Mouse (Mus musculus) limb, embryonic 14.5 days (tissue): ENCODE measurements around the gene Atp5g2. TPM values are rescaled to one million over a fixed set of nuclear protein-coding genes. Genes with fewer than 3 reads are reported as not detected.

ENCODE experiments used
- ATAC-seq: fragments of 200-750 bp; cut with Nextera tagmentation; 2 replicates; pipeline ENCODE4 v1.8.0; 2017; ENCODE audit warnings: low read depth, moderate number of reproducible peaks, moderate TSS enrichment; ENCODE audit not compliant: low FRiP score
- DNase-seq: peaks from one replicate; pipeline ENCODE4 v3.0.0-alpha.2; 2015; ENCODE audit warnings: low spot score
- H3K27ac ChIP-seq: fragments of 300-500 bp; sonication (generic); replicated peaks from 2 replicates; pipeline ENCODE4 v1.5.1; 2014; ENCODE audit warnings: low read depth, mild to moderate bottlenecking, low read length, moderate library complexity, mixed read lengths
- H3K27me3 ChIP-seq: fragments of 300-500 bp; sonication (generic); 2 replicates; pipeline ENCODE4 v1.6.1; 2014; ENCODE audit warnings: low read length, mixed read lengths; ENCODE audit not compliant: control insufficient read depth, insufficient read depth
- H3K36me3 ChIP-seq: fragments of 300-500 bp; sonication (generic); 2 replicates; pipeline ENCODE4 v1.6.1; 2014; ENCODE audit warnings: mild to moderate bottlenecking, low read length, moderate library complexity, mixed read lengths; ENCODE audit not compliant: control insufficient read depth, insufficient read depth
- H3K4me1 ChIP-seq: fragments of 300-500 bp; sonication (generic); 2 replicates; pipeline ENCODE4 v1.6.1; 2014; ENCODE audit warnings: antibody characterized with exemption, low read length, mixed read lengths; ENCODE audit not compliant: control insufficient read depth, insufficient read depth
- H3K4me2 ChIP-seq: fragments of 300-500 bp; sonication (generic); replicated peaks from 2 replicates; pipeline ENCODE4 v1.6.1; 2014; ENCODE audit warnings: low read depth, mild to moderate bottlenecking, low read length, moderate library complexity; ENCODE audit not compliant: severe bottlenecking
- H3K4me3 ChIP-seq: fragments of 300-500 bp; sonication (generic); replicated peaks from 2 replicates; pipeline ENCODE4 v1.5.1; 2014; ENCODE audit warnings: low read length
- H3K9ac ChIP-seq: fragments of 300-500 bp; sonication (generic); 2 replicates; pipeline ENCODE4 v1.6.1; 2014; ENCODE audit warnings: mild to moderate bottlenecking, low read depth, low read length, moderate library complexity; ENCODE audit not compliant: severe bottlenecking
- H3K9me3 ChIP-seq: fragments of 300-500 bp; sonication (generic); 2 replicates; pipeline ENCODE4 v1.6.1; 2016; ENCODE audit warnings: low read length; ENCODE audit not compliant: control insufficient read depth
- POLR2A ChIP-seq: fragments of 200-500 bp; IDR thresholded peaks from 2 replicates; pipeline ENCODE4 v1.8.0; 2012; ENCODE audit warnings: inconsistent platforms, mild to moderate bottlenecking, moderate library complexity, borderline replicate concordance; ENCODE audit not compliant: insufficient read depth, insufficient read length; ENCODE audit errors: extremely low read depth
- WGBS: fragments of 180-500 bp; shearing (Covaris S2); extraction: QIAGEN DNeasy Blood & Tissue Kit; methylation state at CpG from one replicate; pipeline ENCODE4 v1.1.7; 2014; 5-methylcytosine and 5-hydroxymethylcytosine counted together
- polyA plus RNA-seq, 2 experiments: library from polyadenylated mRNA; depleted of rRNA in 1 of 2; stranded (reverse) in 1 of 2; unstranded in 1 of 2; fragments of >200 nt; fragmentation: Nextera tagmentation in 1 of 2; extraction: Ambion mirVana in 1 of 2; gene quantifications; 2 replicates each; pipeline versions ENCODE4 v1.2.1 to v1.2.3; 2012 to 2014

Atp5g2 gene
- polyA plus RNA-seq, 2 experiments = 78.4 to 699 TPM

- no peaks in the 10 kb centered on the region for H3K27me3 ChIP-seq
- peak overlapping the region; percentile 78 for H3K4me3 ChIP-seq
- peaks cover 3% of the 10 kb centered on the region for H3K36me3 ChIP-seq
- H3K9ac ChIP-seq = no peak overlapping the region
- DNase-seq = peak; percentile 92
- H3K27ac ChIP-seq = peak overlapping the region; percentile 100
- 0 out of 2 replicates have a peak, but pooled peaks have one; percentile 9 for ATAC-seq
- H3K4me2 ChIP-seq = peak overlapping the region; percentile 89
- no peak for TF ChIP-seq POLR2A
- under 1% methylated on average over 10 of the region's 10 CpGs for WGBS
- no peaks in the 10 kb centered on the region for H3K9me3 ChIP-seq
- H3K4me1 ChIP-seq = peaks cover 28% of the 10 kb centered on the region
These were observed 1.4 kb upstream of the Atp5g2 start for GRCm38 (mm10) chr15:102673548-102673947.

DNA sequence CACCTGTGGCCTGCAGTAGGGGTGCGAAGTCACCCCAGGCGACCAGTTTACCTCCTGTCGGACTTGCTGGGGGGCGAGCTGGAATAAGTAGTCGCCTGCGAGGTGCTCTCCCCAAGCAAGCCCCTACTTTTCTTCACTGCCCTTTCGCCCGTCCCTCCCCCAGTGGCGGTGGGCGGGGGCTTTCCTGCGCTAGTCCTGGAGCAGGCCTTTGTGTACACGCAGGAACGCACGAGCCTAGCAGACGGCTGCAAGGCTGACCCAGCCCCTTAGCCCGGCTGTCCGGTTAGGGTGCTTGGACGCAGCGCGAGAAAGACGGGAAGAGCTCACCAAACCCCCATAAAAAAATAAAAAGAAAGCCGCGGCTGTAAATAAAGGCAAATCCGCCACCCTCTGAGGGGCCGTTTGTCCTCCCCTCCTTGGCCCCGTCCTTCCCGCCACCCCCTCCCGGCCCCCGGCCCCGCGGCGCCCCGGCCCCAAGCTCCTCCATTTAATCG, 384 bp downstream of the Atp5g2 start:
- Histone ChIP-seq H3K9me3 (no peaks in the 10 kb centered on the region), H3K27me3 (no peaks in the 10 kb centered on the region), H3K4me2 (peak overlapping the region; percentile 89), H3K9ac (peak overlapping the region; percentile 90), H3K4me1 (peaks cover 28% of the 10 kb centered on the region), H3K27ac (peak overlapping the region; percentile 100), H3K36me3 (peaks cover 20% of the 10 kb centered on the region), H3K4me3 (peak overlapping the region; percentile 78)
- DNase-seq (peak; percentile 80), ATAC-seq (peak; percentile 57)
- TF ChIP-seq POLR2A = peak; percentile 84; the same call in 1 of the 2 replicates
- under 1% methylated on average over 33 of the region's 34 CpGs for WGBS

DNA sequence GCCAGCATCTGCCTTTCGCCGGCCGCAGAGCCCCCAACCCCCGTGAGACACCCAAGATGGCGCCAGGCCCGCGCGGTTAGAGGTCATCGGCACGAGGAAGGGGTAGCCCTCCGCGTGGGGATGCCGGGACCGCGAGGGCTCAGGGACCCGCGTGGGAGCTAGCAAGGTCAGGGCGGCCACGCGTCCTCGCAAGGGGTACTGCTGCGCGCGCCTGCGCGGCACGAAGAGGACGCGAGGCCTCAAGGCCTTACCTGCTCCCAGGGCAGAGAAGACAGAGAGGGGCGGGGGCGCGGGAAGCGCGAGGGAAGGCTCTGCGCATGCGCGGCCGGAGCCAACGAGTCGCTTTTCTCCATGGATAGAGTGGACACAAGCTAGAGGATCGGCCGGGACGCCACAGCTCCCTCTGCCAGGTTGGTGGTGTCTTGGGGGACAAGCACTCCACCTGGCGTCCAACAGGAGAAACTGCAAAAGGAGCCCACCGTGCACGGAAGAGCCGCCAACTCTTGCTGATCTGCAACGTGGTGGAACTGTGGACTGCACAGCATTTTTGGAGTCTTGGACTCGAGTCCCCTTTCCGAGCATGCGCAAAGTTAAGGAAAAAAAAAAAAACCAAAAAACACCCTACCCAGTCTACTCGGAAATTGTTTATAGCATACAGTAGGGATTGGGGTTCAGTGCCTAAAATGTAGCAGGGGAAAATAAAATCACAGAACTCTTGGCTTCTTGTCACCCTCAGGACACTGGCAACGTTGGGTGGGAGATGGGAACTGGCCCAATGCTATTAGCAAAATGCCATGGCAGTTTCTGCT, 1.2 kb downstream of the Atp5g2 start:
- peaks cover 28% of the 10 kb centered on the region for H3K4me1 ChIP-seq
- no peaks in the 10 kb centered on the region for H3K27me3 ChIP-seq
- H3K27ac ChIP-seq = peak overlapping the region; percentile 100
- WGBS = under 1% methylated on average over 51 of the region's 53 CpGs
- peaks cover 28% of the 10 kb centered on the region for H3K36me3 ChIP-seq
- no peaks in the 10 kb centered on the region for H3K9me3 ChIP-seq
- H3K4me2 ChIP-seq = peak overlapping the region; percentile 89
- TF ChIP-seq POLR2A = peak; percentile 96
- H3K9ac ChIP-seq = peak overlapping the region; percentile 97
- DNase-seq (peak; percentile 98), ATAC-seq (peak; percentile 88)
- peak overlapping the region; percentile 78 for H3K4me3 ChIP-seq

DNA sequence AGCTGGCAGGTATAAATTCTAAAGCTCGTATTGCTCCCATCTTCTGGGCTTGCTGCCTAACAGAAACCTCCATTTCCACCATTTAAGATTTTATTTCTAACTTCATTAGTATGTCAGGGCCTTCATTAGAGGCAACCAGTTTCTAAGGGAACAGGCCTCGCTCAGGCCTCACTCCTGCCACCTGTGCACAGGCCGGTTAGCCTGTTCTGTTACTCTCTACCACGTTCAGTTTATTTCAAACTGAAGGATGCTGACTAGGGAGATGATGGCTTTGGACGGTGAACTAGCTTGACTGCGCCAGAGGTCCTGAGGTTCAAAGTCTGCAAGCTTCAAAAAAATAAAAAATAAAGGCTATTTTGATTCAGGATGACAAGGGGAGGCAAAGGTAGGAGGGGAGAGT, 1.9 kb downstream of the Atp5g2 start:
- ATAC-seq (no peak), DNase-seq (no peak)
- Histone ChIP-seq H3K9ac (peak overlapping the region; percentile 97), H3K27ac (peak overlapping the region; percentile 90), H3K36me3 (peaks cover 34% of the 10 kb centered on the region), H3K4me1 (peaks cover 28% of the 10 kb centered on the region), H3K4me2 (peak overlapping the region; percentile 89), H3K9me3 (no peaks in the 10 kb centered on the region), H3K27me3 (no peaks in the 10 kb centered on the region), H3K4me3 (peak overlapping the region; percentile 78)
- WGBS = 7% methylated on average over 6 of the region's 6 CpGs
- TF ChIP-seq POLR2A = no peak

DNA sequence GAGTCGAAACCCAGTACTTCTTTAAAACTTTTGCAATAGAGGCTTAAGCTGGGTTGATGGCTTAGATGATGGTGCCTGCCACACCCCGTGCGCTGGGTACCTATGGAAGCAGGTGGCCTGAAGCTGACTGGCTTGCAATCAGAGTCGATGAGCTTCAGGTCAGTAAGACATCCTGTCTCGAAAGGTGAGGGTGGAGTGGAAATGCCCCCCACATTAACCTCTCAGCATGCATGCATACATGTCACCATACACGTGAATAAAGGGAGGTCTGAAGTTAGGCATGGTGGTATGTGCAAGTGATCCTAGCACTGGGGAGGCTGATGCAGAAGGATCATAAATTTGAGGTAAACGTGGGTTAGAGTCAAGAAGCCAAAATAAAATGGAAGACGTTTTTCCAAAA, 2.6 kb downstream of the Atp5g2 start:
- TF ChIP-seq POLR2A = no peak
- no peaks in the 10 kb centered on the region for H3K27me3 ChIP-seq
- H3K9me3 ChIP-seq = no peaks in the 10 kb centered on the region
- DNase-seq (no peak), ATAC-seq (no peak)
- peaks cover 28% of the 10 kb centered on the region for H3K4me1 ChIP-seq
- H3K4me3 ChIP-seq = peak overlapping the region; percentile 78
- H3K27ac ChIP-seq = no peak overlapping the region
- H3K36me3 ChIP-seq = peaks cover 41% of the 10 kb centered on the region
- WGBS = 76% methylated on average over 8 of the region's 8 CpGs
- H3K4me2 ChIP-seq = peak overlapping the region; percentile 89
- H3K9ac ChIP-seq = no peak overlapping the region
